Mouse (Mus musculus): ENCODE measurements at regions not wholly inside any gene's neighbourhood (a gene's known extent, or its start where the extent isn't known, plus 50 kb on each side); places are given as distances from the start of the nearest gene placed in this dataset.

DNA sequence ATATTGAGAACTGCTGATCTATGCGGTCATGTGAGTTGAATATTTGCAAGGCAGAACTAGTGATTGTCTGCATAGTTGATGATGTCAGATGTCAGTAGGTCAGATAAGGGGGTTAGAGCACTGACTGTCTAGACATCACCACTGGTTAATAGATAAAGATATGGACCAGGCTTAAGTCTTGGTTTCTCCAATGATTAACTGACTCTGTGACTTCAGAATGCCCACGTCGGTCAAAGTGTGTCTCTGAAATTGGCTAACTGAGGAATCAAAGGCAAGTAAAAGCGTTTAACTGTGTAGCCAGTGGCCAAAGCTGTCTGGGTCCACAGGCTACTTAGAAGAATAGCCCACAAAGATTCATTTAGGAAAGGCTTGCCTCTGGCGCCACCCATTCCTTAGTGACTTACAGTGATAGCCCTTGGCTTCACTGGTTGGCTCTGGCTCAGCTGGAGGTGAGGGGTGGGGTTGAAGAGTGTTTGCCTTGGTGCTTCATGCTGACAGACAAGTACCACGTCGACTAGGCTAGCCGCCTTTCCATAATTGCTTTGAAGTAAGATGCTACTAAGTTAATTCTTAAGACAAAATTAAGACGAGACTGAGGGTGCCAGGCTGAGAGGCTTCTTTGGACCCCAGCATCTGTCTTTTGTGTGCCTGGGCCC is 463.1 kb downstream of the Insc start:
- in situ Hi-C loops (cut with MboI; ENCODE audit: low pct_ligation_motif_present, low pct_unique_long_range_greater_than_20kb, low sequenced_read_pairs) (loop anchor here (25.0 kb wide), 1 partner anchor 831 kb away; the partner anchor contains the start of genes 1110004F10Rik and Sox6), dilution Hi-C loops (cut with MboI; ENCODE audit: extremely low pct_ligation_motif_present, extremely low pct_unique_long_range_greater_than_20kb, low sequenced_read_pairs) (no loop called here)
- no peak overlapping the region for H3K9ac ChIP-seq (ENCODE audit: insufficient read depth, low read depth)
- no peak overlapping the region for H3K4me3 ChIP-seq (replicated peaks in 1 of 3; ENCODE audit: low read depth in 2 of 3, low read length in 2 of 3, poor library complexity in 1 of 3)
- no peaks in the 10 kb centered on the region for H3K36me3 ChIP-seq (replicated peaks in 1 of 2; ENCODE audit: control insufficient read depth in 1 of 2, insufficient read depth in 1 of 2, low read length in 1 of 2)
- H3K79me2 ChIP-seq (replicated peaks; ENCODE audit: control insufficient read depth, extremely low read depth, insufficient read depth, poor library complexity, severe bottlenecking): no peaks in the 10 kb centered on the region
- DNase-seq (ENCODE audit: extremely low read depth): no peak
- no peak for TF ChIP-seq PAX5 (IDR thresholded peaks at IDR 0.05; ENCODE audit: low read length)
- no peak for TF ChIP-seq ZKSCAN1 (IDR thresholded peaks at IDR 0.05; ENCODE audit: borderline replicate concordance, low read depth, low read length)
- TF ChIP-seq RCOR1 (conservative IDR thresholded peaks at IDR 0.05; ENCODE audit: low read depth, low read length): no peak
- no peak for TF ChIP-seq ELF1 (IDR thresholded peaks at IDR 0.05; ENCODE audit: low read depth, low read length)
- no peak for TF ChIP-seq RAD21 (IDR thresholded peaks at IDR 0.05; ENCODE audit: low read depth, low read length)
- TF ChIP-seq HCFC1 (IDR thresholded peaks at IDR 0.05; ENCODE audit: low read depth, low read length): no peak
- no peak for TF ChIP-seq USF2 (conservative IDR thresholded peaks at IDR 0.05; ENCODE audit: low read depth, low read length)
- no peak for TF ChIP-seq EP300 (IDR thresholded peaks at IDR 0.05; ENCODE audit: low read length)
- TF ChIP-seq UBTF (IDR thresholded peaks at IDR 0.05; ENCODE audit: low read depth, low read length): no peak
- no peak for TF ChIP-seq CHD2 (IDR thresholded peaks at IDR 0.05; ENCODE audit: low read length)
- no peak for TF ChIP-seq GABPA (IDR thresholded peaks at IDR 0.05; ENCODE audit: insufficient replicate concordance, low read depth, low read length)
- no peak for TF ChIP-seq JUN (IDR thresholded peaks at IDR 0.05; ENCODE audit: insufficient read depth, low read depth, low read length)
- no peak for TF ChIP-seq ETS1 (conservative IDR thresholded peaks at IDR 0.05; ENCODE audit: low read depth, low read length)
- no peak for TF ChIP-seq CTCF (conservative IDR thresholded peaks at IDR 0.05 in 1 of 2, IDR thresholded peaks at IDR 0.05 in 1 of 2; ENCODE audit: low read depth in 2 of 2, low read length in 2 of 2)
- TF ChIP-seq CHD1 (IDR thresholded peaks at IDR 0.05; ENCODE audit: low read depth, low read length): no peak
- TF ChIP-seq IRF4 (IDR thresholded peaks at IDR 0.05; ENCODE audit: low read depth, low read length): no peak
- no peak for TF ChIP-seq KAT2A (IDR thresholded peaks at IDR 0.05; ENCODE audit: insufficient replicate concordance, low read length)
- TF ChIP-seq TBP (conservative IDR thresholded peaks at IDR 0.05; ENCODE audit: low read depth, low read length): no peak
- TF ChIP-seq BHLHE40 (IDR thresholded peaks at IDR 0.05; ENCODE audit: low read depth, low read length): no peak
- no peak for TF ChIP-seq MAX (IDR thresholded peaks at IDR 0.05; ENCODE audit: low read length)
- H3K9me3 ChIP-seq (replicated peaks; ENCODE audit: low read length): no peaks in the 10 kb centered on the region
- H3K27ac ChIP-seq (ENCODE audit: insufficient read depth, low read depth): no peak overlapping the region
- H3K27me3 ChIP-seq (replicated peaks): peaks cover 4% of the 10 kb centered on the region
- no peak overlapping the region for H3K4me2 ChIP-seq (ENCODE audit: insufficient read depth, low read depth, poor library complexity, severe bottlenecking)
- H3K4me1 ChIP-seq (ENCODE audit: control insufficient read depth in 1 of 2, insufficient read depth in 2 of 2): no peaks in the 10 kb centered on the region

DNA sequence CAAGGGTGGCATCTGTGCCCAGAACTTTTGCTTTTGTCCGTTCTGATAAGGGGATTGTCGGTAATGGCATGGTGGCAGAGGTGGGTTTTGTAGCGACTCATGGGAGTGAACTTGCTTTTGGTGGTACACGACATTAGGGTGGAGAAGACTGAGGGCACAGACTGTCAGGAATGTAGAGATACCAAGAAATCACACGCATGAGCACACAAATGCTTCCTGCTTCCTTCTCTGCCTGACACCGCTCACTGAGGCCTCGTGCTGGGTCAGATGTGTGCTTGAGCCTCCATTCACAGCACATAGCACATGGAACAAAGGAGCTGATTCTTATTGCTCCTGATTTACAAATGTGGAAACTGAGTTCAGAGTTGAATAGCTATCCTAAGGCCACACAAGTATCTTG is 465.3 kb downstream of the Insc start:
- no peak overlapping the region for H3K4me2 ChIP-seq (ENCODE audit: insufficient read depth, low read depth, poor library complexity, severe bottlenecking)
- no peak for TF ChIP-seq RAD21 (IDR thresholded peaks at IDR 0.05; ENCODE audit: low read depth, low read length)
- TF ChIP-seq MXI1 (IDR thresholded peaks at IDR 0.05; ENCODE audit: low read depth, low read length): no peak
- TF ChIP-seq KAT2A (IDR thresholded peaks at IDR 0.05; ENCODE audit: insufficient replicate concordance, low read length): no peak
- TF ChIP-seq POLR2AphosphoS2 (IDR thresholded peaks at IDR 0.05; ENCODE audit: low read depth, low read length): no peak
- TF ChIP-seq JUN (IDR thresholded peaks at IDR 0.05; ENCODE audit: insufficient read depth, low read depth, low read length): no peak
- no peak for TF ChIP-seq BHLHE40 (IDR thresholded peaks at IDR 0.05; ENCODE audit: low read depth, low read length)
- TF ChIP-seq NRF1 (IDR thresholded peaks at IDR 0.05; ENCODE audit: low read depth, low read length): no peak
- no peak for TF ChIP-seq CTCF (conservative IDR thresholded peaks at IDR 0.05 in 1 of 2, IDR thresholded peaks at IDR 0.05 in 1 of 2; ENCODE audit: low read depth in 2 of 2, low read length in 2 of 2)
- TF ChIP-seq ZMIZ1 (IDR thresholded peaks at IDR 0.05; ENCODE audit: low read depth, low read length): no peak
- dilution Hi-C loops (cut with MboI; ENCODE audit: extremely low pct_ligation_motif_present, extremely low pct_unique_long_range_greater_than_20kb, low sequenced_read_pairs): no loop called here
- no peaks in the 10 kb centered on the region for H3K79me2 ChIP-seq (replicated peaks; ENCODE audit: control insufficient read depth, extremely low read depth, insufficient read depth, poor library complexity, severe bottlenecking)
- no peak overlapping the region for H3K27ac ChIP-seq (ENCODE audit: insufficient read depth, low read depth)
- in situ Hi-C loops (cut with MboI; ENCODE audit: low pct_ligation_motif_present, low pct_unique_long_range_greater_than_20kb, low sequenced_read_pairs): loop anchor here (25.0 kb wide), 1 partner anchor 829 kb away; the partner anchor contains the start of genes 1110004F10Rik and Sox6
- DNase-seq (ENCODE audit: extremely low read depth): no peak
- H3K36me3 ChIP-seq (replicated peaks in 1 of 2; ENCODE audit: control insufficient read depth in 1 of 2, insufficient read depth in 1 of 2, low read length in 1 of 2): no peaks in the 10 kb centered on the region
- H3K9me3 ChIP-seq (replicated peaks; ENCODE audit: low read length): no peaks in the 10 kb centered on the region
- H3K9ac ChIP-seq (ENCODE audit: insufficient read depth, low read depth): no peak overlapping the region
- H3K4me3 ChIP-seq (replicated peaks in 1 of 3; ENCODE audit: low read depth in 2 of 3, low read length in 2 of 3, poor library complexity in 1 of 3): no peak overlapping the region
- peaks cover 0 to 5% of the 10 kb centered on the region in 2 experiments; a peak in 1 of 4 replicates for H3K4me1 ChIP-seq (ENCODE audit: control insufficient read depth in 1 of 2, insufficient read depth in 2 of 2)
- H3K27me3 ChIP-seq (replicated peaks): peaks cover 4% of the 10 kb centered on the region

All from CH12.LX (cell line).